Mouse (Mus musculus) left cerebral cortex, postnatal 14 days (tissue): Measurements from ENCODE around the gene I830077J02Rik. TPM values are rescaled to one million over a fixed set of nuclear protein-coding genes. Genes with fewer than 3 reads are reported as not detected.

ENCODE experiments used
- total RNA-seq, 2 experiments: library from RNA; stranded (reverse); gene quantifications; 2 replicates each; pipeline ENCODE4 v1.2.3; 2021

Gene I830077J02Rik
- total RNA-seq, 2 experiments from 2014 or later = 0.95 to 1.6 TPM

Other genes with a start within 250 kb of the I830077J02Rik start
- gene Ddx20, start 245.1 kb downstream of the I830077J02Rik start, total RNA-seq = 10 to 100 TPM; 11.1 to 11.4 TPM
- gene Inka2, start 228.1 kb downstream of the I830077J02Rik start, total RNA-seq = 100 to 1,000 TPM in 1 of 2 experiments, 10 to 100 TPM in 1; 75.4 to 105 TPM
- 10 to 100 TPM; 76.5 to 84.1 TPM for gene Rap1a, start 131.3 kb downstream of the I830077J02Rik start, total RNA-seq
- under 1 TPM; 0.74 to 0.83 TPM for gene Adora3, start 61.8 kb downstream of the I830077J02Rik start, total RNA-seq
- under 1 TPM in 1 of 2 experiments, not detected in 1; 0.35 TPM for gene Tmigd3, start 61.8 kb downstream of the I830077J02Rik start, total RNA-seq
- 10 to 100 TPM; 54.6 to 61.6 TPM for gene Wdr77, start 26.7 kb upstream of the I830077J02Rik start, total RNA-seq
- 100 to 1,000 TPM; 295 to 299 TPM for gene Atp5f1, start 27.4 kb upstream of the I830077J02Rik start, total RNA-seq
- 1 to 10 TPM; 1.3 to 1.6 TPM for gene Ovgp1, start 41.0 kb upstream of the I830077J02Rik start, total RNA-seq
- gene Pifo, start 82.0 kb upstream of the I830077J02Rik start, total RNA-seq = under 1 TPM in 1 of 2 experiments, not detected in 1; 0.38 TPM
- gene Chil5, start 100.2 kb upstream of the I830077J02Rik start, total RNA-seq = not detected
- 1 to 10 TPM; 1.9 to 2.1 TPM for gene Chia1, start 180.6 kb upstream of the I830077J02Rik start, total RNA-seq
- not detected for gene Chil3, start 234.9 kb upstream of the I830077J02Rik start, total RNA-seq